Mouse (Mus musculus) forebrain, embryonic 14.5 days (tissue): ENCODE results near the gene Nppc. TPM values are rescaled to one million over a fixed set of nuclear protein-coding genes. Genes with fewer than 3 reads are reported as not detected.

Source experiments
- ATAC-seq: fragments of 200-750 bp; cut with Nextera tagmentation; 2 replicates; pipeline ENCODE4 v1.8.0; 2017; ENCODE audit warnings: mild to moderate bottlenecking, moderate library complexity
- DNase-seq: peaks from one replicate; pipeline ENCODE4 v3.0.0-alpha.2; 2015; ENCODE audit warnings: low spot score
- H3K27ac ChIP-seq: fragments of 300-500 bp; sonication (generic); 2 replicates; pipeline ENCODE4 v1.5.1; 2014; ENCODE audit warnings: low read depth, mild to moderate bottlenecking, control low read depth, low read length, moderate library complexity
- H3K27me3 ChIP-seq: fragments of 300-500 bp; sonication (generic); replicated peaks from 2 replicates; pipeline ENCODE4 v1.6.1; 2014; ENCODE audit warnings: low read length, control low read depth, mixed read lengths; ENCODE audit not compliant: control insufficient read depth, insufficient read depth
- H3K36me3 ChIP-seq: fragments of 300-500 bp; sonication (generic); 2 replicates; pipeline ENCODE4 v1.6.1; 2014; ENCODE audit warnings: low read length, control low read depth; ENCODE audit not compliant: control insufficient read depth, insufficient read depth
- H3K4me1 ChIP-seq: fragments of 300-500 bp; sonication (generic); 2 replicates; pipeline ENCODE4 v1.6.1; 2014; ENCODE audit warnings: antibody characterized with exemption, low read length, control low read depth; ENCODE audit not compliant: control insufficient read depth, insufficient read depth
- H3K4me2 ChIP-seq: fragments of 300-500 bp; sonication (generic); 2 replicates; pipeline ENCODE4 v1.6.1; 2014; ENCODE audit warnings: mild to moderate bottlenecking, control low read depth, low read length
- H3K4me3 ChIP-seq: fragments of 300-500 bp; sonication (generic); 2 replicates; pipeline ENCODE4 v1.5.1; 2014; ENCODE audit warnings: low read depth, low read length, control low read depth
- H3K9ac ChIP-seq: fragments of 300-500 bp; sonication (generic); 2 replicates; pipeline ENCODE4 v1.6.1; 2014; ENCODE audit warnings: mild to moderate bottlenecking, low read length, control low read depth, moderate library complexity
- H3K9me3 ChIP-seq: fragments of 300-500 bp; sonication (generic); replicated peaks from 2 replicates; pipeline ENCODE4 v1.6.1; 2016; ENCODE audit warnings: low read length, control low read depth, mixed read lengths; ENCODE audit not compliant: control insufficient read depth
- WGBS: fragments of 180-500 bp; shearing (Covaris S2); extraction: QIAGEN DNeasy Blood & Tissue Kit; methylation state at CpG from one replicate; pipeline ENCODE4 v1.1.7; 2014; 5-methylcytosine and 5-hydroxymethylcytosine counted together
- polyA plus RNA-seq: library from polyadenylated mRNA; unstranded; fragments of >200 nt; fragmentation: Nextera tagmentation; extraction: Ambion mirVana; gene quantifications from 2 replicates; pipeline ENCODE4 v1.2.1, GENCODE M21; 2014

The Nppc gene
- polyA plus RNA-seq: 2.3 and 3.1 TPM in 2 replicates

DNA sequence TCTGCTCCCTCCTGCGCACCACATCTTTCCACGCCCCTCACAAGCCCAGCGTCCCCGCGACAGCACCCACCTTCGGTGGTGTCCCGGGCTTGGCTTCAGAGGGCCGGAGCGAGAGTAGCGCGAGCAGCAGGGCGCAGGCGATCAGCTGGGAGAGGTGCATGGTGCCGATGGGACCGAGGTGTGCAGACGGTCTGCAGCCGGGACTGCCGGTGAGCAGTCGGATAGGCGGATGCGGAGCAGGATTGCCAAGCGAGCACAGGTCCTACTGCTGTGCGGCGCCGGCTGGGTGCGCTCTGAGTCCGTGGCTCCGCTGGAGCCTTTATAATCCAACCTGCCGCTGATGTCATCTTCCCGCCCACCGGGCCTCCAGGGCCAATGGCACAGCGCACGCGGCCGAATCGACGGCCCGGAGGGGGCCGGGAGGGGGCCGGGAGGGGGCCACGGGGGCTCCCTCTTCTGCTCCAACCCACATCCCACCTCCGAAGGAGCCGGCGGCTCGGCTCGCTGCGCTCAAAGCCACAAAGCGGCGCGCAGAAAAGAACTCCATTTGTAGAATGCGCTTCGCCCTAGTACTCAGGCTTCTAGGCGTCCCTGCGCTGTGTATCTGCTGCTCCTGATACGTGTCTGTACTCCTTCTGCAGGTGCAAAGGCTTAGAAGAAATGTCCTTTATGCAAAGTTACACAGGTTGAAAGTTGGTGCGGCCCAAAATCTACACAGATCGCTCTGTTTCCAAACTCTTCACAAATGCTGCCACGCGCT, at the start of gene Nppc:
TSS of gene Nppc (minus strand) at position 293 of the 760 bp plus-strand sequence.
- Histone ChIP-seq H3K4me1 (peaks cover 3% of the 10 kb centered on the region; the same call in 1 of the 2 replicates), H3K36me3 (no peaks in the 10 kb centered on the region), H3K27me3 (0 out of 2 replicates have a peak, but pooled peaks cover 9% of the 10 kb centered on the region), H3K9ac (peak within 1 kb of the TSS; percentile 69), H3K4me2 (peak within 1 kb of the TSS; percentile 99), H3K27ac (no peak within 1 kb of the TSS; the same call in 1 of the 2 replicates), H3K4me3 (peak within 1 kb of the TSS; percentile 51), H3K9me3 (no peaks in the 10 kb centered on the region)
- DNase-seq (peak; percentile 91), ATAC-seq (peak; percentile 94)
- 4% methylated on average over 51 of the region's 59 CpGs for WGBS

GRCm38 (mm10) chr1:86719391-86719790, 49.0 kb upstream of the Nppc start:
- 91% methylated on average over 4 of the region's 4 CpGs for WGBS
- H3K4me1 ChIP-seq: no peaks in the 10 kb centered on the region
- no peak overlapping the region for H3K27ac ChIP-seq
- no peak overlapping the region for H3K4me2 ChIP-seq
- DNase-seq (no peak), ATAC-seq (no peak)
- no peaks in the 10 kb centered on the region for H3K27me3 ChIP-seq
- no peak overlapping the region for H3K9ac ChIP-seq
- no peaks in the 10 kb centered on the region for H3K36me3 ChIP-seq
- no peak overlapping the region for H3K4me3 ChIP-seq
- no peaks in the 10 kb centered on the region for H3K9me3 ChIP-seq

- DNase-seq: no peak
- H3K27ac ChIP-seq: no peak overlapping the region
- no peak overlapping the region for H3K9ac ChIP-seq
- no peaks in the 10 kb centered on the region for H3K4me1 ChIP-seq
- no peaks in the 10 kb centered on the region for H3K36me3 ChIP-seq
- H3K4me2 ChIP-seq: no peak overlapping the region
- no peak for ATAC-seq
- H3K9me3 ChIP-seq: no peaks in the 10 kb centered on the region
- H3K27me3 ChIP-seq: no peaks in the 10 kb centered on the region
- H3K4me3 ChIP-seq: no peak overlapping the region
- WGBS: 89% methylated on average over 1 of the region's 1 CpGs
These were observed 47.8 kb upstream of the Nppc start for GRCm38 (mm10) chr1:86718190-86718589.

GRCm38 (mm10) chr1:86713054-86713453, 42.7 kb upstream of the Nppc start:
- H3K9me3 ChIP-seq: no peaks in the 10 kb centered on the region
- no peaks in the 10 kb centered on the region for H3K36me3 ChIP-seq
- H3K4me1 ChIP-seq: no peaks in the 10 kb centered on the region
- H3K27ac ChIP-seq: no peak overlapping the region
- WGBS: 93% methylated on average over 4 of the region's 4 CpGs
- ATAC-seq (no peak), DNase-seq (no peak)
- H3K27me3 ChIP-seq: no peaks in the 10 kb centered on the region
- H3K9ac ChIP-seq: no peak overlapping the region
- H3K4me3 ChIP-seq: no peak overlapping the region
- no peak overlapping the region for H3K4me2 ChIP-seq

GRCm38 (mm10) chr1:86712045-86712444, 41.7 kb upstream of the Nppc start:
- no peak for ATAC-seq
- 89% methylated on average over 2 of the region's 2 CpGs for WGBS

GRCm38 (mm10) chr1:86709546-86709945, 39.2 kb upstream of the Nppc start:
- Histone ChIP-seq H3K4me1 (peaks cover 7% of the 10 kb centered on the region), H3K9ac (no peak overlapping the region), H3K36me3 (no peaks in the 10 kb centered on the region), H3K4me2 (no peak overlapping the region), H3K27ac (no peak overlapping the region), H3K4me3 (no peak overlapping the region), H3K27me3 (no peaks in the 10 kb centered on the region), H3K9me3 (no peaks in the 10 kb centered on the region)
- ATAC-seq (no peak), DNase-seq (peak; percentile 13)
- 72% methylated on average over 4 of the region's 4 CpGs for WGBS

More at GRCm38 (mm10) chr1:86712045-86712444, 41.7 kb upstream of the Nppc start:
- H3K27me3 ChIP-seq: no peaks in the 10 kb centered on the region
- no peak overlapping the region for H3K4me2 ChIP-seq
- DNase-seq: no peak
- H3K9me3 ChIP-seq: no peaks in the 10 kb centered on the region
- H3K27ac ChIP-seq: no peak overlapping the region
- H3K4me3 ChIP-seq: no peak overlapping the region
- H3K9ac ChIP-seq: no peak overlapping the region
- H3K36me3 ChIP-seq: no peaks in the 10 kb centered on the region
- no peaks in the 10 kb centered on the region for H3K4me1 ChIP-seq

GRCm38 (mm10) chr1:86705461-86705860, 35.1 kb upstream of the Nppc start:
- 85% methylated on average over 3 of the region's 3 CpGs for WGBS
- Histone ChIP-seq H3K4me1 (peaks cover 11% of the 10 kb centered on the region), H3K9ac (0 out of 2 replicates have a peak overlapping the region, but pooled peaks have one; percentile 17), H3K27ac (no peak overlapping the region), H3K4me3 (no peak overlapping the region), H3K27me3 (no peaks in the 10 kb centered on the region), H3K9me3 (no peaks in the 10 kb centered on the region), H3K36me3 (no peaks in the 10 kb centered on the region), H3K4me2 (no peak overlapping the region)
- ATAC-seq: no peak
- no peak for DNase-seq

GRCm38 (mm10) chr1:86703965-86704326, 33.6 kb upstream of the Nppc start:
- H3K4me1 ChIP-seq: peaks cover 11% of the 10 kb centered on the region
- no peaks in the 10 kb centered on the region for H3K27me3 ChIP-seq
- H3K4me2 ChIP-seq: peak overlapping the region; percentile 76
- WGBS: under 1% methylated on average over 27 of the region's 27 CpGs
- peak overlapping the region; percentile 80 for H3K27ac ChIP-seq
- H3K9me3 ChIP-seq: no peaks in the 10 kb centered on the region
- H3K4me3 ChIP-seq: peak overlapping the region; percentile 92
- DNase-seq: peak; percentile 32
- H3K9ac ChIP-seq: peak overlapping the region; percentile 93
- ATAC-seq: no peak
- H3K36me3 ChIP-seq: no peaks in the 10 kb centered on the region

- Histone ChIP-seq H3K4me2 (peak within 1 kb of the TSS; percentile 76), H3K27ac (peak within 1 kb of the TSS; percentile 80), H3K9me3 (no peaks in the 10 kb centered on the region), H3K4me3 (peak within 1 kb of the TSS; percentile 92), H3K36me3 (no peaks in the 10 kb centered on the region), H3K4me1 (peaks cover 11% of the 10 kb centered on the region), H3K27me3 (no peaks in the 10 kb centered on the region), H3K9ac (peak within 1 kb of the TSS; percentile 93)
- DNase-seq: peak; percentile 91
- ATAC-seq: peak; percentile 97
- WGBS: 3% methylated on average over 54 of the region's 54 CpGs
These were observed 33.1 kb upstream of the Nppc start, which contains the start of gene Dis3l2 for GRCm38 (mm10) chr1:86703300-86703964. Gene Dis3l2 (plus strand): TSS chr1:86703808.
